Mouse (Mus musculus) lung, postnatal 0 days (tissue): ENCODE results near the gene Tle4. TPM values are rescaled to one million over a fixed set of nuclear protein-coding genes. Genes with fewer than 3 reads are reported as not detected.

Experiments
- ATAC-seq: fragments of 200-750 bp; cut with Nextera tagmentation; 2 replicates; pipeline ENCODE4 v1.8.0; 2017; ENCODE audit warnings: moderate library complexity
- DNase-seq: peaks from one replicate; pipeline ENCODE4 v3.0.0-alpha.2; 2016; ENCODE audit warnings: low spot score
- H3K27ac ChIP-seq: fragments of 300-500 bp; sonication (generic); 2 replicates; pipeline ENCODE4 v1.5.1; 2014; ENCODE audit warnings: antibody characterized with exemption, mild to moderate bottlenecking, low read length, mixed read lengths
- H3K27me3 ChIP-seq: fragments of 300-500 bp; sonication (generic); replicated peaks from 2 replicates; pipeline ENCODE4 v1.6.1; 2014; ENCODE audit warnings: low read length, mixed read lengths; ENCODE audit not compliant: insufficient read depth
- H3K36me3 ChIP-seq: fragments of 300-500 bp; sonication (generic); 2 replicates; pipeline ENCODE4 v1.6.1; 2014; ENCODE audit warnings: low read length, mixed read lengths; ENCODE audit not compliant: insufficient read depth
- H3K4me1 ChIP-seq: fragments of 300-500 bp; sonication (generic); 2 replicates; pipeline ENCODE4 v1.6.1; 2014; ENCODE audit warnings: antibody characterized with exemption, low read depth, low read length, mixed read lengths; ENCODE audit not compliant: insufficient read depth
- H3K4me2 ChIP-seq: fragments of 300-500 bp; sonication (generic); replicated peaks from 2 replicates; pipeline ENCODE4 v1.6.1; 2014; ENCODE audit warnings: low read depth, mild to moderate bottlenecking, low read length, moderate library complexity, mixed read lengths
- H3K4me3 ChIP-seq: fragments of 300-500 bp; sonication (generic); 2 replicates; pipeline ENCODE4 v1.5.1; 2014; ENCODE audit warnings: low read depth, low read length
- H3K9ac ChIP-seq: fragments of 300-500 bp; sonication (generic); replicated peaks from 2 replicates; pipeline ENCODE4 v1.6.1; 2014; ENCODE audit warnings: low read depth, mild to moderate bottlenecking
- H3K9me3 ChIP-seq: fragments of 300-500 bp; sonication (generic); 2 replicates; pipeline ENCODE4 v1.6.1; 2016; ENCODE audit warnings: low read length, mixed read lengths
- CTCF ChIP-seq: IDR thresholded peaks from 2 replicates; pipeline ENCODE4 v1.5.1; 2016; ENCODE audit warnings: antibody characterized with exemption, mild to moderate bottlenecking
- EP300 ChIP-seq: IDR thresholded peaks from 2 replicates; pipeline ENCODE4 v1.6.1; 2016; ENCODE audit warnings: antibody characterized with exemption, mild to moderate bottlenecking, control low read depth
- WGBS: fragments of 180-500 bp; shearing (Covaris S2); extraction: QIAGEN DNeasy Blood & Tissue Kit; methylation state at CpG from one replicate; pipeline ENCODE4 v1.1.7; 2014; 5-methylcytosine and 5-hydroxymethylcytosine counted together
- polyA plus RNA-seq: library from polyadenylated mRNA; unstranded; fragments of >200 nt; fragmentation: Nextera tagmentation; extraction: Ambion mirVana; gene quantifications from 2 replicates; pipeline ENCODE4 v1.2.1, GENCODE M21; 2015

Gene Tle4
- polyA plus RNA-seq, 1 experiment from 2014 or later: 12.1 TPM

DNA sequence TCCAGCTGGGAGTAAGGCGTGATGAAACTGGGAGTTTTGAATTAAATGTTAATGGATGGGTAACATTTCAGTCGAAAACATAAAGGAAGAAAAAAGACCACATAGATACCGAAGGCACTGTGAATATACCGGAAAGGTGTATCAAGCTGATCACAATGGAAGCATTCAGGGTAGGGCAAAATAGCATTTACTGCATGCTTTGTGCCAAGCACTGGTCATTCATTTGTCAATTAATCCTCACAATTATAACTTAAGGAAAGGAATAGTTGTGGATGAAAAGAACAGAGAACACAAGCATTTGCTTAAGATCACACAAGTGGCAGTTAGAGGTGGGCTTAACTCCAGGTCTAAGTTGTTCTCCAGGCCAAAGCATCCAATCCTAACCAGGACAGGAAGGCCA, 25.5 kb upstream of the Tle4 start:
- H3K9me3 ChIP-seq: no peaks in the 10 kb centered on the region
- no peak overlapping the region for H3K4me2 ChIP-seq
- TF ChIP-seq EP300: no peak
- TF ChIP-seq CTCF: no peak
- no peaks in the 10 kb centered on the region for H3K27me3 ChIP-seq
- H3K9ac ChIP-seq: no peak overlapping the region
- ATAC-seq: no peak
- H3K4me1 ChIP-seq: no peaks in the 10 kb centered on the region
- DNase-seq: no peak
- H3K27ac ChIP-seq: no peak overlapping the region
- H3K4me3 ChIP-seq: no peak overlapping the region
- WGBS: 79% methylated on average over 4 of the region's 4 CpGs
- H3K36me3 ChIP-seq: no peaks in the 10 kb centered on the region

DNA sequence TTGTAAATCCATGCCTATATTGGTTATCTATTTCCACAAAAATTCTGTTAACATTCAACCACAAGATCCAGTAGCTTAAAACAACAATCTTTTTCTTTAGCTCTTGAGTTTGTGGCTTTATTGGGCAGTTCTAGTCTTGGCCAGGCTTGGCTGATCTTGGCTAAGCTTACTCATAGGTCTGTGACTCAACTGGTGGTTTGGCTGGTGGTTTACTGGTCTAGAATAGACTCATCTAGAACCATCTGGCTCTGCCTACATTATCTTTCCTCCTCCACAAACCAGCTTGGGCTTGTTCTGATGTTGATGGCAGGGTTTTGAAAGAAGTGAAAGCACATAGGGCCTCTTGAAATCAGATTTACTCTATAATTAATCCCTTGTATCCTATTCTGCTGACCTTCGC, 22.7 kb upstream of the Tle4 start:
- WGBS: 100% methylated on average over 1 of the region's 1 CpGs
- ATAC-seq (no peak), DNase-seq (no peak)
- no peak overlapping the region for H3K4me2 ChIP-seq
- H3K9me3 ChIP-seq: no peaks in the 10 kb centered on the region
- H3K27me3 ChIP-seq: no peaks in the 10 kb centered on the region
- TF ChIP-seq CTCF: no peak
- no peak for TF ChIP-seq EP300
- no peak overlapping the region for H3K9ac ChIP-seq
- no peak overlapping the region for H3K27ac ChIP-seq
- H3K4me3 ChIP-seq: no peak overlapping the region
- H3K4me1 ChIP-seq: no peaks in the 10 kb centered on the region
- H3K36me3 ChIP-seq: no peaks in the 10 kb centered on the region

DNA sequence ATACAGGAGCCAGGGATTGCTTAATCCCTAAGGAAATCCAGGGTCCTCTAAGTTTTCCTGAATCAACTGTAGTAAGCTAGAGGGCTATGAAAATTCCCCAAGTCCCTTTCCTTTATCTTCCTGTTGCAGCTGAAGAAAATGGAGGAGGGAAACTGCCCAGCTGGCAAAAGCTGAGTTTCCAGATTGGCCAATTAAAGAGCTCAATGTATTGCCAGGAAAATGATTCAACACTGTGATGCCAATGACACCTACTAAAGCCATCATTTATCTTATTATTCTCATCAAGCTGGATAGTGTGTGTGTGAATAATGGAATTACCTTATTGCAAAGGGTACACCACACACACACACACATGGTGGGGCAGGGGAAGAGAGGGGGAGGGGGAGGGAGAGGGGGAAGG, 22.0 kb upstream of the Tle4 start:
- TF ChIP-seq CTCF: no peak
- TF ChIP-seq EP300: no peak
- Histone ChIP-seq H3K9ac (no peak overlapping the region), H3K9me3 (no peaks in the 10 kb centered on the region), H3K4me3 (no peak overlapping the region), H3K27me3 (no peaks in the 10 kb centered on the region), H3K36me3 (no peaks in the 10 kb centered on the region), H3K27ac (no peak overlapping the region), H3K4me1 (no peaks in the 10 kb centered on the region), H3K4me2 (no peak overlapping the region)
- ATAC-seq (no peak), DNase-seq (no peak)

DNA sequence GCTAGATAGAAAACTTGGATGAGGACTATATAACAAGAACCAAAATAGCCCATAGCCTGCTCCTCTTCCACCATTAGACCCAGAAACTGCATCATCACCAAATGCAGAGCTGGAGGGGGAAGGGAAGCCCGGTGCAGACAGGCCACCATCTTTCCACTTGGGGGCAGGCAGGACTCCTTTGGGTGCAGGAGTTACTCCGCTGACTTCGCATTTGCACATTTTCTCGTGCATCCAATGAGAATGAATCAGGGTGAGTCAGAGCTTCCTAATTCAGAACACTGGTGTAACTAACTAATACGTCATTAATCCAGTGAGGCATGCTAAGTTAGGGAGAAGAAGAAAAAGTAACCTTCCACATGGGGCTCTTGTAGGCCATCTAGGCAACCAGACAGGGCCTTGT, 17.0 kb upstream of the Tle4 start:
- H3K9me3 ChIP-seq: no peaks in the 10 kb centered on the region
- ATAC-seq (no peak), DNase-seq (no peak)
- WGBS: 86% methylated on average over 5 of the region's 5 CpGs
- H3K36me3 ChIP-seq: no peaks in the 10 kb centered on the region
- H3K4me2 ChIP-seq: no peak overlapping the region
- TF ChIP-seq CTCF (no peak), EP300 (no peak)
- H3K27ac ChIP-seq: no peak overlapping the region
- no peaks in the 10 kb centered on the region for H3K4me1 ChIP-seq
- no peaks in the 10 kb centered on the region for H3K27me3 ChIP-seq
- H3K4me3 ChIP-seq: no peak overlapping the region
- H3K9ac ChIP-seq: no peak overlapping the region

DNA sequence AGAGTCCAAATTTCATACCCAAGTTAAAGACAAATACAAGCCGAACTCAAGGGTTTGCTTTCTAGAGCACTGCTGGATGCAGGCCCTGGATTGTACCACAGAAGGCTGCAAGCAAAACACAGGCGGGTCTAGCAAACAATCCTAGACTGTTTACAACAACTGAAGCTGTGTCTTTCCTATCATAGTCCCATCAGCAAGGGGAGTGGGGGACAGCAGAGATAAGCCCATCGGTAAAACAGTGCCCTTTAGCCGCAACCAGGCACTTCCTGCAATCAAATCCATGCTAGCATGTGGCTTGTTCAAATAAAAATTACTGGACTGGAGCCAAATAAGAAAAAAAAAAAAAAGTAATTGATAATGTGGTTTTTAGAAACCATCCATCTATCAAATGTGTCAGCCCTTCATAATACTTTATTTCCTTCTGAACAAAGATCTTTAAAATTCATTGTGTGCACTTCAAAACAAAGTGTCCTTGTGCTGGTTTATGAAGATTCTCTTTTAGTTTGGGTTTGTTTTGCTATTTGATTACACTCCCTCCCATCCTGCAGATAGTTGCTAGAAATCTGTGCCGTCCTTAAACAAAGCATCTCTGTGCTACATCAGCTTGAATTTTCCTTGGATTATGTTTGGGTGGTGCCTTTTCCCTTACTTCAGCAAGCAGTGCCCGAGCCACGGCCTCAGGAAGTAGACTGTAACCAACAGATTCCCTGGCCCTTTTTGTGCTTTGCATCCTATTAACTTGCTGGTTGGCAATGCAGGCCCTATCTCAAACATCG, 12.9 kb upstream of the Tle4 start:
- no peaks in the 10 kb centered on the region for H3K36me3 ChIP-seq
- no peaks in the 10 kb centered on the region for H3K9me3 ChIP-seq
- H3K4me2 ChIP-seq: no peak overlapping the region
- TF ChIP-seq CTCF (no peak), EP300 (peak; percentile 67)
- H3K4me1 ChIP-seq: no peaks in the 10 kb centered on the region
- H3K9ac ChIP-seq: no peak overlapping the region
- no peaks in the 10 kb centered on the region for H3K27me3 ChIP-seq
- H3K27ac ChIP-seq: no peak overlapping the region
- ATAC-seq (peak; percentile 74), DNase-seq (peak; percentile 36)
- H3K4me3 ChIP-seq: no peak overlapping the region
- WGBS: 47% methylated on average over 8 of the region's 8 CpGs

DNA sequence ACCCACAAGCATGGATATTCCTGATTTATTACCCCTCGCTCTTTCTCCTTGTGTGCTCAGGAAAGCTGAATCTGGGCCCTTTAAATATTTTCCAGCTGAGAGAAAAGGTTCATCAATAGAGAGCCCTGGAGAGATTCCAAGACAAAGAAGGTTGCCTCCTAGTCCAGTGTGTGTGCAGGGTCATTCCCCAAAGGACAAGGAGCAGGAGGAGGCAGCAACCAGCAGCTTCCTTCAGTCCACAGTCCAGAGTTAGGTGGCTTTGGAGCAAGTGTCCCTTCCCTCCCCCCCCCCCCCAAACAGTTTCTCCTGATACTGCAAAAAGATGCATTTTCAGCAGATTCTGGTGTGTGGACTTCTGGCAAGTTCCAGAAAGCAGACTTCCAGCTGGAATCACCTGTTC, 3.0 kb upstream of the Tle4 start:
- Histone ChIP-seq H3K4me1 (peaks cover 4% of the 10 kb centered on the region), H3K27me3 (no peaks in the 10 kb centered on the region), H3K9ac (no peak overlapping the region), H3K27ac (no peak overlapping the region), H3K4me2 (no peak overlapping the region), H3K36me3 (no peaks in the 10 kb centered on the region), H3K9me3 (no peaks in the 10 kb centered on the region), H3K4me3 (no peak overlapping the region)
- WGBS: 95% methylated on average over 1 of the region's 1 CpGs
- DNase-seq: no peak
- ATAC-seq: no peak
- no peak for TF ChIP-seq EP300
- no peak for TF ChIP-seq CTCF

DNA sequence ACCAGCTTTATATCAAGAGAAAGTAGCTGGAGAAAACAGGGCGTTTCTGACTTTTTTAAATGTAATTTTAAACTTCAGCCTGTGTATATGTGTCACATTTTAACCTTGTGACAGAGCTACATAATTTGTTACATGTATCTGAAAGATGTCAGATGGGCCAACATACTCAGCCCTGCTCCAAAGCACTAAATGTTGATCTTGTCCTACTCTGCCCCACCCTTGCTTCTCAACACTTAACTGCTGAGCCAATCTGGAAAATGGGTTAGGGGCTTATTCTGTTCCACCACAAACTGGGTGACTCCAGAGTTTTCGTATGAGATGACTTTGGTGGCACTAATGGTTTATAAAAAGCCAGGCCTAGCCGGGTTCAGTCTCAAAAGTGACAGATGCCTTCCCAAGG, 2.5 kb upstream of the Tle4 start:
- no peaks in the 10 kb centered on the region for H3K9me3 ChIP-seq
- no peaks in the 10 kb centered on the region for H3K27me3 ChIP-seq
- 85% methylated on average over 3 of the region's 3 CpGs for WGBS
- no peaks in the 10 kb centered on the region for H3K36me3 ChIP-seq
- TF ChIP-seq EP300 (no peak), CTCF (no peak)
- H3K27ac ChIP-seq: no peak overlapping the region
- no peak overlapping the region for H3K9ac ChIP-seq
- no peak for ATAC-seq
- H3K4me3 ChIP-seq: no peak overlapping the region
- DNase-seq: no peak
- no peak overlapping the region for H3K4me2 ChIP-seq
- H3K4me1 ChIP-seq: peaks cover 4% of the 10 kb centered on the region
